Comparison of ENCODE assay signal across 13 mouse cellular contexts in the genomic region with DNA sequence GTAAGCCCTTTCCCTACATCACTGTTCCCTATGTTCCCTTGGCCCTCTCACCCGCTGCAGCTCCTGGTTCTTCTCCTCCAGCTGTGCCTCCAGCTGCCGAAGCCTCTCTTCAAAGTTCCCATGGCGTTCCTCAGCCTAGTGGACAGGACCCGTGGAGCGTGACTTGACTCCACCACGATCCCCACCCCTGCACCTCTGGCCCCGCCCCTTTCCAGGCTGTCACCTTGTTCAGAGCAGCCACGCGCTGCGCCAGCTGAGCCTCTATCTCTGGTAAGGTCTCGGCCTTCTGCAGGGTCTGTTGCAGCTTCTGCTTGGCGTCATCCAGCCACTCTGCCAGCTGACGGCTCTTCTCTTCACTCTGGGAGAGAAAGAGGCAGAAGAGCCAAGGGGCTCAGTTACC. TPM values are rescaled to one million over a fixed set of nuclear protein-coding genes. Genes with fewer than 3 reads are reported as not detected.
"Had no signal": no experiment of that assay in that cellular context is flagged by ENCODE, and none has a peak within 500 bp of the region (broad histone marks: within the 10 kb centered on the region; RNA-seq: fewer than 3 reads in every experiment).

No protein-coding gene starts in this region.

- H3K9me3 ChIP-seq: limb, embryonic 10.5 days; liver, embryonic 15.5 days; megakaryocyte, embryonic 14.5 days; midbrain, embryonic 12.5 days; neural tube, embryonic 15.5 days had no signal

- H3K4me1 ChIP-seq: midbrain, embryonic 12.5 days had no signal

- H3K4me3 ChIP-seq: left cerebral cortex, adult 2 months; limb, embryonic 10.5 days; liver, embryonic 15.5 days; megakaryocyte, embryonic 14.5 days; midbrain, embryonic 12.5 days; neural tube, embryonic 15.5 days had no signal

- H3K27ac ChIP-seq: left cerebral cortex, adult 2 months; limb, embryonic 10.5 days; liver, embryonic 15.5 days; macrophage; midbrain, embryonic 12.5 days; neural tube, embryonic 15.5 days had no signal

- H3K36me3 ChIP-seq: limb, embryonic 10.5 days; liver, embryonic 15.5 days had no signal

- H3K4me2 ChIP-seq: liver, embryonic 11.5 days; liver, embryonic 15.5 days; midbrain, embryonic 12.5 days; neural tube, embryonic 15.5 days had no signal

- H3K9ac ChIP-seq: liver, embryonic 15.5 days; midbrain, embryonic 12.5 days; neural tube, embryonic 15.5 days had no signal

- H3K27me3 ChIP-seq: neural tube, embryonic 15.5 days had no signal

- DNase-seq: kidney, adult 11 months; kidney, postnatal 14 days; lung, adult 2 months; lung, postnatal 14 days; thymus, postnatal 36 days had no signal

RNA-seq across cellular contexts. Expression of gene Ppfia3, which starts 10.7 kb away (rescaled TPM):
- polyA plus RNA-seq: macrophage had no signal

RNA-seq across cellular contexts. Expression of gene Lin7b, which starts 14.3 kb away (rescaled TPM):
- polyA plus RNA-seq: liver, embryonic 11.5 days; liver, embryonic 15.5 days; macrophage had no signal

RNA-seq across cellular contexts. Expression of gene Hrc, which starts 21.0 kb away (rescaled TPM):
- polyA plus RNA-seq: macrophage had no signal
